Mouse (Mus musculus) lung, postnatal 14 days (tissue): ENCODE results near the gene Zfp683.

Experiments
- DNase-seq: peaks from one replicate; pipeline ENCODE4 v3.0.0; 2021

Gene Zfp683

GRCm38 (mm10) chr4:134092382-134093288 is 39.0 kb downstream of the Zfp683 start:
- DNase-seq = peak; percentile 73

- no peak for DNase-seq
Observed at GRCm38 (mm10) chr4:134094004-134094564, 40.4 kb downstream of the Zfp683 start.

- DNase-seq = peak; percentile 41
Observed at GRCm38 (mm10) chr4:134094923-134095547, 41.4 kb downstream of the Zfp683 start, which contains the start of gene Cd52. Cd52 (minus strand) TSS chr4:134095082.

GRCm38 (mm10) chr4:134096120-134096519 is 42.5 kb downstream of the Zfp683 start:
- no peak for DNase-seq

GRCm38 (mm10) chr4:134097015-134097608 is 43.5 kb downstream of the Zfp683 start:
- DNase-seq = no peak

- DNase-seq = peak; percentile 47
Observed at GRCm38 (mm10) chr4:134098628-134099027, 45.0 kb downstream of the Zfp683 start.

GRCm38 (mm10) chr4:134100245-134100644 is 46.6 kb downstream of the Zfp683 start:
- DNase-seq = no peak

GRCm38 (mm10) chr4:134101979-134102741 is 48.5 kb downstream of the Zfp683 start, which contains the start of gene Ubxn11:
Ubxn11 (plus strand) TSS chr4:134102570.
- DNase-seq = peak; percentile 81

GRCm38 (mm10) chr4:134102742-134103119 is 49.1 kb downstream of the Zfp683 start:
- DNase-seq = no peak

GRCm38 (mm10) chr4:134106105-134106504 is 52.5 kb downstream of the Zfp683 start:
- DNase-seq = no peak

GRCm38 (mm10) chr4:134107730-134108129 is 54.1 kb downstream of the Zfp683 start:
- DNase-seq = no peak

GRCm38 (mm10) chr4:134108196-134108595 is 54.6 kb downstream of the Zfp683 start:
- DNase-seq = no peak
